Mouse (Mus musculus): ENCODE data around the gene Mbnl2.

DNA sequence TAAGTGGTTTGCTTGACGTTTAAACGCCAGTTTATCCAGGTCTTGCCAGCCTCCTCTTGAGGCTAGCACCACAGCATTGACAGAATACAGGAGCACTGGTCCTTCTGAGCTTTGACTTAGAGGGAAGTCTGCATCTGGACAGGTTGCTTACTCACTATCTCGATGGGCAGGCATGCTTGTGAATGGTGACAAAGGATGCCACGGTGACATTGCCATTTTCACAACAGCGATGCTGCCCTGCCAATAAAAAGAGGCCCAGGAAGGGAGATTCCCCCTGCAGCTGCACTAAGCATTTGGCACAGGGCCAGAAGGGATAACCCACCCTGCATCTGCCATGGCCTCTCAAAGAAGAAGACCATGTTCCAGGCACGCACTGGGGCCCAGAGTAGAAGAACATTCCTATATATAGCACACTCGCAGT, 43.4 kb upstream of the Mbnl2 start:
- TF ChIP-seq GATA1 (IDR thresholded peaks at IDR 0.05; ENCODE audit: borderline replicate concordance, low read length) = no peak
- TF ChIP-seq FLI1 (IDR thresholded peaks at IDR 0.05; ENCODE audit: low read length) = no peak

Data from megakaryocyte, embryonic 14.5 days (primary cell).